Mouse (Mus musculus) right cerebral cortex, adult 18-20 months (tissue): ENCODE results near the gene Usp6nl.

Source experiments
- DNase-seq: peaks from one replicate; pipeline ENCODE4 v3.0.0; 2022; ENCODE audit warnings: mixed read lengths

Gene Usp6nl

DNA sequence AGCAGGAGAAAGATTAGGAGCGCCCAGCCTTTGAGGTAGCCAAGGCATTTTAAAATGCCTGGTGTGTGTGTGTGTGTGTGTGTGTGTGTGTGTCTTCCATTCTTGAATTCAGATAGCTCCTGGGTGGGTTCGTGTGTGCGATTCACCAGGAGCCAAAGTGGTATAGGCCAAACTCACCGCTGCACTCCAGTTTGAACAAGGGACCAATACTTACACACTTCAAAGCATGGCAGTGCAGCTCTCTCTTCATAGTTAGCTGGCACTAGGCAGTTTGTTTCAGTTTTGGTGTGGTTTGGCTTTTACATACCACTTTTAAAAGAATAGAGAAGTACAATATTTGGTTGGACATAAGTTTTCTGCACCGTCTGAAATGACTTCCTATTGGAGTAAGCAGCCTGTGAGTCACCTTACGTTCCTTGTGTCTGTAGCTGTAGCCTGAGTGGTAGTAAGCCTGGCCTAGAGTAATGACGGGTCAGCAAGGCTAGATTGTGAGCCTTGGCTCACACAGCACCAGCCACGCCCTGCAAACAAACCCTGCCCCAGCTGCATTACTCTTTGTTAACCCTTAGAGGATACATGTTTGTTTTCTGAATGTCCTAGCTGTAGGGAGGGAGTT is 56.2 kb downstream of the Usp6nl start:
- no peak for DNase-seq

DNA sequence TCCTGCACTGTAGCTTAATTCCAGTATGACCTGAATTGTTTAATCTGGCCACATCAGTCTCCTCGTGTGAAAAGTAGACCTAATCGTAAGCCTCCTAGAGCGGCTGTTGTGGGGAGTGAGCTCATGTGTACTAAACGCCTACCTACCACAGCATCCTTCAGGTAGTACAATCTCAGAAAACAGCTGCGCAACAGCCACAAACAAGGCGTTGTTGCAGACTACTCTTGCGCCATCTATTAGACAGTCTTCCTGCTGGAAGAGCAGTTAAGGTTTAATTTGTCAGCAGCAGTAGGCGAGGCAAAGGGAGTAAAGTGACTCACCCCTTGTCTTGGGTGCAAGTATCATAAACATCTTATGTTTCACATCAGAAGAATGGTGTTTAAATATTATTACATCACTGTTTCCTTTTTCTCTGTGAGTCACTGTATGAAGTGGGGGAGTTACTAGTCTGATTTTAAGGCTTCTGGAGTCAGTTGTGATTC is 57.3 kb downstream of the Usp6nl start:
- DNase-seq, result no peak

DNA sequence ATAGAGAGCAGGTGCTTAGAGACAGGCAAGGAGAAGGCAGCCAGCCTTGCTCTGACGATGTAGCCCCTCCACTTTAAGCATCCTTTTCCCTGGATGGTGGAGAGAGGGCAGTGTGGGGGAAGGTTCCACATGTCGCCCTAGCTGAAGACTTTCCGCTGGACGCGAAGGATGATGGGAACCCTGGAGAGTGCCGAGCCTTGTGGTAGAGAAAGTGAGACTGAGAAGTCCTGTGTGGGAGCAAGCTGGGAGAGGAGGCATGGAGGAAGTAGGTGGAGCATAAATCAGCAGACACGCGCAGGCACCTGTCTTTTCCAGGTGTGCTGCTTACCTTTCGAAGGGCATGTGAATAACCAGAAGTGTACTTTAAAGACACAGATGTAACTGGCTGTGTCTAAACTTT is 57.9 kb downstream of the Usp6nl start:
- no peak for DNase-seq

DNA sequence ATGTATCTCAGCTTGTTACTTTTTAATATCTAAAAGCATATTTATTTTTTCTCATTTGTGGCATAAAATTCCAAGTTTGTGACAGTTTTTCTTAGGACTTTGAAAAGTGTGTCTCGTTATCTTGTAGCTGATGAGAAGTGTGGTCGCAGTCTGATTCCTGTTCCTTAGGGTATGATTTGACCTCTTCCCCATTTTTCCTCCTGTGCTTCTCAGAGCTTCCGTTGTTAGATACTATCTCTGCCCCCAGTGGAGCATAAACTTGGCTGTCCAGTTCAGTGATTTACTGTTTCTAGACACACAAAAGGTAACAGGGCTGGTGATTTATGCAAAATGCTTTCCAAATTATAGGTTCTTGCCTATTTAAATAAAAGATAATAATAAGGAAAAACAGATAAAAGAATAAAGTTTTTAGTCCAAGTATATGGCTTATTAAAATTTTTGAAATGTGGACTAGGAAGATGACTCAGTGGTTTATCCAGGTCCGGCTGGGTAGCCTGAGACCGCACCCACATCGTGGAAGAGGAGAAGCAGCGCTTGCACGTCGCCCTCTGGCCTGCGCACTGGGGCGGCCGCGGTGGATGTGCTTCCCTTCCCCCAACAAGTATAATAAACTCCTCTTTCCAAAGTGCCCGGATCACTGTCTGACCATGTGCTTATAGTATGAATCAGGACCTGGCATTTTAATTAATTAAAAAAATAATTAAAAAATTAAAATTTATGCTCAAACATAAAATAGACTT is 62.1 kb downstream of the Usp6nl start:
- DNase-seq, result no peak

DNA sequence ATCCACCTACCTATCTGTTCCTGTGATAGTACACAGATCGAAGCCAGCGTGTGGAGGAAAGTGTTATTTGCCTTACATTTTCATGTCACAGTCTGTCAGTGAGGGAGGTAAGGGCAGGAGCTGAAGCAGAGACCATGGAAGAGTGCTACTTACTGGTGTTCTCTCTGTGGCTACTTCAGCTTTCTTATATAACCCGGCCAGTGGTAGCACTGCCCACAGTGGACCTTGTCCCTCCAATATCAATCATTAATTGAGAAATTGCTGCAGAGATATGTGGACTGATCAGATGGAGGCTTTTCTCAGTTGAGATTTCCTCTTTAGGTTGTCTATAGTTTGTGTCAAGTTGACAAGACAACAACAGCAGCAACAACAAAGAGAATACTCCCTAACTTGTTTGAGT is 66.7 kb downstream of the Usp6nl start:
- DNase-seq, result no peak

DNA sequence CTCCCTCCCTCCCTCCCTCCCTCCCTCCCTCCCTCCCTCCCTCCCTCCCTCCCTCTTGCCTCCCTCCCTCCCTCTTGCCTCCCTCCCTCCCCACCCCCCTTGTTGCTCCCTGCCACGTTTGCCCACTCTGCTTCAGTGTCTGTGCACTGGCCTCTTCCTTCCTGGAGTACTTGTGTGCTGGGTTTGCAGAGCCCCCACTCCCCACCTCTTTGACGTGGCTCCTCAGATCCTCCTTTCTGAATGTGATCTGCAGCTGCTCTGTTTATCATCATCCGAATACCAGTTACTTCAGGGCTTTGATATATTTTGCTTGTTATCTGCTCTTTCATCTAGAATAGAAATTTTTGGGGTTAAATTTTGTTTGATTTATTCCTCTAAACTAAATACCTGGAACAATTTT is 68.8 kb downstream of the Usp6nl start:
- DNase-seq, result no peak

DNA sequence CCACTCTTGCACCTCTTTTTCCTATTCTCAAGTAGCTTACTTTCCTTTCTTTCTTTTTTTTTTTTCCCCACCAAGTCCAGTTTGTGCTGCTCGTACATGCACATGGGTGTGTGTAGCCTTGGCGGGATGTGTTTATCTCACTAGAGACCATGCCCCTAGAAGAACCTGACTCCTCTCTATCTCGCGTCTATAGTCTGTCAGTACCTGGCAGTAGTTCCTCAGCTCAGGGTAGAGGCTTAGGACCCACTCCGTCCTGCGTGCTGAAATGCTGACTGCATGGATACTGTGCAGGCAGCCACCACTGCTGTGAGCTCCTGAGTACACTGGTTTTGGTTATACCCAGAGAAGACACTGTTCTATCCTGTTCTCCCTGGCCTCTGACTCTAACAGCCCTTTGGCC is 69.5 kb downstream of the Usp6nl start:
- DNase-seq, result no peak

DNA sequence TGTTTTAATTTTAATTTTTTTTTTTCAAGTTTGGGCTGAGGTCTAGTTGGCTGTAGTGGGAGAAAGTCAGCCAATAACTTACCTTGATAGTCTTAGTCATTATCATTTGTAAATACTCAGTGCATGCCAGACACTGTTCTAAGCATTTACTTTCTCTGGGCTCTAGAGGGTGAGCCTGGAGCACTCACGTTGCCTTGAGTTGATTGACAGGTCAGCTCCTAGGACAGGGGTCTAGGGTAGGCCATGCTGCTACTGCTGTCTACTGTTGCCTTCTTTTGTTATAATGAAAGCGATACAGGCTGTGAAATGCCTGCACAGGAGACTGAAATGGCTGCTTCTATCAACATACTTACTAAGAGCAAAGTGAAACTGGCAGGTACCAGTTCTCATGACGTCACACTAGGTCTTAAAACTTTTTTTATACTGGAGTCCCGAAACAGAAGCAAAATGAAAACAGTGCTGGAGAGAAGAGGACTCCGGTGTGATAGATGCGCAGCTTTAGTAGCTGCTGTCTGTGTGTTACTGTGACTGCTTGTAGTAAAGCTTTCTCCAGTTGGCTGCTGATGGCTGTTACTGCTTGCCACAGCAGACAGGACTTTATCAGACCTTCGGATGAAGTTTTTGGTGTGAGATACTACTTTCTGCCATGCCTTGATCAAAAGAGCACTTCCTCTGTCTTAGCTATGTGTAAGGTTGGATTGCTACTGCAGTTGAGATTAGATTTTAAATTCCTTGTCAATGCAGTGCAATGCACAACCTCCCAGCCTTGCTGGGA is 73.6 kb downstream of the Usp6nl start:
- DNase-seq, result no peak

DNA sequence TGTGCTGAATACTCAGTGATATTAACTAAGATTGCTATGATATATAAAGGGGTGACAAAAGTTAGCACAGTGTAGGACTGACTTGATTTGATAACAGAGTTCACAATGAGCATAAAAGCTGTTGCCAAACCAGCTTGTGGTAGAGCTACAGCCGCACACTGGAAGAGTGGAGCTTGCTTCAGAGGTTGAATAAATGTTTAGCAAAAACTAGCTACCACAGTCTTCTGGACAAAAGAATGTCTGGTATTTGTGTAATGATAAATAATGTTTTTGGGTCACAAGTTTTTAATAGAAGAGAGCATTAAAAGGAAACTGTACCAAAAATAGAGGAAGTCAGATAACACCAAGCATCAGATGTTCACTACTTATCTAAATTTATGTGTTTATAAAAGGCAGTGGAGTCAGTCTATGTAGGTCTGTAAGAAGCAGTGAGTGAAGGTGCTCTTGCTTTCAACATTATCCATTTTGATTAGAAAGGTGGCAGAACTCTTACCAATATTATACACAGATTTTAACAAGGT is 74.2 kb downstream of the Usp6nl start:
- no peak for DNase-seq

DNA sequence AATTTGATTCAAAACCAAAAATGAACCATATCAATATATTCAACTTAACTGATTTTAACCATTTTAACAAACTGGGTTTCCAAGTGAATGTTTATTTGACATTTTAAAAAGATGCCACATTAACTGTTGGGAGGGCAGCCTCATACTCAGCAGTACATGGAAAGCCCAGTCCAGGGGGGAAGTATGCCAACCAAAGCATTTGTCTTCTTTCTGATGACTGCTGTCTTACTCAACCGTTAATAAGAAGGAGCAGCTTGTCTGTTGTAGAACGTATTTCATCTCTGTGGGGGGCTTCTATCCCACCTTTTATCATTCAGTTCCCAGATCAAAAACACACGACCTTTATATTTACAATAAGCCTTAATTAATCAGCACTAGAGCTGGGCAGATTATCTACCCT is 74.7 kb downstream of the Usp6nl start:
- DNase-seq, result no peak

DNA sequence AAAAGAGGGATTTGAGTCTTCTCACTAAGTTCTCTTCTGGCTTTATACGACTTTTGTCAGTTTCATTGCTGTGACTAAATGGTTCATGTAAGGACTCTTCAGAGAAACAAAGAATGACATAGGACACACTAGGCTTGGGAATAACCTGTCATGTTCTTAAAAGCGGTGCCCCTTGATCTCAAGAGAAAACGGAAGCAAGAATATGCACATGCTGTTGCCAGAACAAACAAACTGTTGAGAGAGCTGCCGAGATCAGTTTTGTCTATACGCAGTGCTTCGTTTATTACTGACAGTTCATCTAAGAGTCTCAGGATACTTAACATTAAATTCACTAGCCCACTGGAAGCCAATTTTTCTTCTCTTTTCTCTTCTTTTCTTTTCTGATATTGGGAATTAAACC is 76.4 kb downstream of the Usp6nl start:
- DNase-seq, result no peak

DNA sequence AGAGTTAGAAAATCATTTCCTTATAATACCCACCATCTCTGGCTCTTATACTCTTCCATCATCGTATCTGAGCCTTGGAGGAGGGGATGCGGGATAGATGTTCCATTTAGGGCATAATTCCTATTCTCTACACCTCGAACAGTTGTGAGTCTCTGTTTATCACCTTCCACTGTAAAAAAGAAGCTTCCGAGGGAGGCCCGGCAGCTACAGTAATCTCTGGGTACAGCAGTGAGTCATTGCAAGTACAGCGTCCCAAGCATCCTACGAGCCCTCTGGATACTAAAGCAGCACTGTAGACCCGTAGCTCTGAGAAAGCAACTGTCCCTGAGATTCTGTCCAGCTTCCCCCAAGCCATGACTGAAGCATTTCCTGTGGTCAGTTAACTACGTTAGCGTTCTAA is 78.6 kb downstream of the Usp6nl start:
- no peak for DNase-seq

DNA sequence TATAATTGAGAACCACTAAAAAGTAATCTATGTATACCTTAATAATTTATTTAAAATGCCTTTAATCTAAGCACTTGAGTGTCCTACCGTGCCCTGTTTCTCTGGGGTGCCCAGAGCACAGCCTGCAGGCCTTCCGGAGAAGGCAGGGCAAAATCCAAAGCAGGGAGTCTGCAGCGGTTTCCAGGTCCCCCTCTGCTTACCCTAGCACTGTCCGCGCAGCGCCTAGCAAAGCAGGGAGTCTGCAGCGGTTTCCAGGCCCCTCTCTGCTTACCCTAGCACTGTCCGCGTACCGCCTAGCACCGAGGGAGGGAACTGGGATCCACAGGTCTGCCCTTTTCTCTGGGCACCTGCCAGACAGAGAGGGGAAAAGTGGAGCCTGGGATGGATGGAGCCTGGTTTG is 80.9 kb downstream of the Usp6nl start:
- DNase-seq, result no peak

DNA sequence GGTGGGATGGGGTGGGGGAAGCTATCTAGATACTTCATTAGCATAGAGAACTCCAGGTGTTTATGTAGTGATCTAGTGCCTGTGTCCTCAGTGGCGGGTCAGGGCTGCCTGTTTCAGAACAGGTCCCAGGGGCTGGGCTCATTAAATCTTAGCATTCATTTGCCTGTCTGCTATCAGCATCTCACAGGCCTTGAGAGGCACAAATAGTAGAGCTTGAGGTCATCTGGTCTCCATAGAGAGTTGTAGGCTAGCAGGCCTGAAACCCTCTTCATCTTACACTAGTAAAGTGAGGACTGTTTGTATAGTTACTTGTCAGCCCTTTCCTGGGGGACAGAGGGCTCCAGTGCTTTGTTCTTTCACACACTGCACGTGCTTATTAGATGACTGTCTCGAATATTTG is 81.5 kb downstream of the Usp6nl start:
- no peak for DNase-seq

DNA sequence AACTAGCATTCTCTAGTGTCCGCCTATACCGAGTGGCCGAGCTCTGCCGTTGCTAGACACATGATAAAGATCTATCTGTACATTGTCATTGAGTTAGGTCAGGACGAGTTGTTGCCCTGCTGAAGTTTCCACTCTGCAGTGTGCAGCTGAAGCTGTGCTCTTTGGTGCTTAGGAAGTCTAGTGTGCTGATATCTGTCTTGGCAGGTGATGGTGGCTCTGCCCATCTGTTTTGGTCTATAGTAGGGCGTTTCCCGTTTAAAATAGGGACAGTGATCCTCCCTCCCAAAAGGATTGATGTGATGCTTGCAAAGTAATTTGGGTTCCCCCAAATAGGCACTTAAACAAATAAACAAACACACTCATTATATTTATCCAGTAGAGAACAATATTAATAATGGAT is 82.2 kb downstream of the Usp6nl start:
- no peak for DNase-seq

DNA sequence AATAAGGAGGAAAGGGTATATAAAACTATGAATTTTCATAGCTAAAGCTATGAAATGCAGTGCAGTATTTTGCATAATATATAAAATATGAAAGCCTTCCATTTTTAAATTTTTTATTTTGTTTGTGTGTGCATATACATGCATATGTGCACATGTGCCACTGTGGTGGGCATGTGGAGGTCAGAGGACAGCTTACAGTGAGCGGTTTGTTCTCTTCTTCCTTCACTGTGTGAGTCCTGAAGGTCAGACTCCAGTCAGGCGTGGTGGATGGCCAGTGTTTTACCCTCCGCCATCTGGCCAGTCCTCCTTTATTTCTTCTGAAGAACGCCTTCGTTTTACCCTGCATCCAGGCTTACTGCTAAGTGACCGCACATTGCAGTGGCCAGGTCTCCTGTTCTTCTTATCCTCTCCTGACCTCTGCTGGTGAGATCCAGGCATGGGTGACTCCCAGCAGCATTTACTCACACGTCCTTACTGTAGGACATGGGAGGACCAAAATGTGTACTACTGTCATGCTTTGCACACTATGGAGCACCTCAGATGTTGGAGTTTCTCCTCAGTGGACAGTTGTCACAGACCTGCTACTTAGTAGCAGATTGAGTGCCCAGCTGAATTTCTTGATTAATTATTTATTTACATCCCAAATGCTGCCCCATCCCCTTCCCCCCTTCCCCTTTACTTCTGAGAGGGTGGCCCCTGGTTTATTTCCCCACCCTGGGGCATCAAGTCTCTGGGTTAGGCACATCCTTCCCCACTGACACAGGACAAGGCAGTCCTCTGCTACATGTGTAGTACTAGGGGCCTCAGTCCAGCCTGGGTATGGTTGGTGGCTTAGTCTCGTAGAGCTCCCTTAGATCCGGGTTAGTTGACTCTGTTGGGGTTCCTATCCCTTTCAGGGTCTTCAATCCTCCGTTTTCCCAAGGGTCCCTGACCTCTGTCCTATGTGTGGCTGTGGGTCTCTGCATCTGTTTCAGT is 82.9 kb downstream of the Usp6nl start:
- DNase-seq, result peak; percentile 81

DNA sequence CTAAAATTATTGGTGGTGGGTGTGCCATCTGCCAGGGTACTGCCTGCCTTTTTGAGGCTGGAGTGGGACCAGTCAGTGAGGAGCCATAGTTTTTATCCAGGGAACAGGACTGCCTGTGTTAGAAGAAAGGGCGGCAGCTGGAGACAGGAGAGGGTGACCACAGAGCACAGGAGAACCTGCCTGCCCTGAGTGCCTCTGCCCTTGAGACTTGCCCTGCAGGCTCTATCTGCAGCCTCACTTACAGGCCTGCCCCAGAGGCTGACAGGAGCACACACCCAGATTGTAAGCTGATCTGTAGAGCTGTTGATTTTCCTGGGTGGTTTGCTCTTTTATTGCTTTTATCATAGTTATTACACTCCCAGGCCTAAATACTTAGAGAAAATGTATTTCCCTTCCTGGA is 85.2 kb downstream of the Usp6nl start:
- no peak for DNase-seq

DNA sequence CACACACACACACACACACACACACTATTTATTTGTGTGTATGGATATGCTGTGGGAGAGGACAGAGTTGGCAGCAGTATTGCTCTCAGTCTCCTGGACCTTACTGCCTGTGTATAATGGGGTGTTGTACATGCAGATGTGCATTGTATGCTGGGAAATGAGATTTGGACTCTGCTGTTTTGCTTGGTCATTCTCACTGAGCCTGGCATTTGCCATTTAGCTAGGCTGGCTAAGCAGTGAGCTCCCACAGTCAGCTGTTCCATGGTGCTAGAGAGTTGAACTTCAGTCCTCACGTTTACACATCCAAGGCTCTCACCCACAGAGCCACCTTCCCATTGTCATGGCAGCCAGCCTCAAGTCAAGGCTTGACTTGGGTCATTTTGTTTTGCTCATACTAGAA is 90.2 kb downstream of the Usp6nl start:
- DNase-seq, result no peak

DNA sequence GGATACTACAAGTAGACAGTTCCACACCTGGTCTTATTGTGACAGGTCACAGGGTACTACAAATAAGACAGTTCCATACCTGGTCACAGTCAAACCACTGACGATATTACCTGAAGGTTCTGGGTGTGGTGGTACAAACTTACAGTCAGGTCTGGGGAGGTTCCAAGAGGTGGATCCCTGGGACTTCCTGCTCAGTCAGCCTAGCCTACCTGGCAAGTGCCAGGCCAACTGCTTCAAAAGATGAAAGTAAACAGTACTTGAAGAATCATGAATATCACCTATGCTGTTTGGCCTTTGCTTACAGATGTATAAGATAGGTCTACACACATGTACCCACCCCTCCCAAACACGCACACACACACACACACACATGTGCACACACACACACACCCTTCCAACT is 91.3 kb downstream of the Usp6nl start:
- no peak for DNase-seq

DNA sequence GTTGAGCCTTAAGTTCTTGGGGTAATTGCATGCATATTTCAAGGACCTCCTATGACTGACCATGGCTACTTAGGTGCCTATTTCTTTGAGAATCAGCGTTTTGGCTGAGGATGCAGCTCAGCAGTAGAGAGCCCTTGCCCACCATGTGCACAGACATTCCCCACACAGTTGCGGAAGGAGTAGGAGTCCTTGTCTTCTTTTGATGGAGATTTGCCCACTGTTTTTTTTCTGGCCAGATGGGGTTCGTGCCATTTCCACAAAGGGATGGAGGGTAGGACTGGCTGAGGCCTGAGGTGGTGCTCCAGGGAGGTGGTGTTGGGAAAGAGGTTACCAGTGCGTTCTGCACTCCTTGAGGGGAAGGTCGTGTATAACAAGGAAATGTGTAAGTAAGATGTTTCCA is 91.9 kb downstream of the Usp6nl start:
- DNase-seq, result no peak

DNA sequence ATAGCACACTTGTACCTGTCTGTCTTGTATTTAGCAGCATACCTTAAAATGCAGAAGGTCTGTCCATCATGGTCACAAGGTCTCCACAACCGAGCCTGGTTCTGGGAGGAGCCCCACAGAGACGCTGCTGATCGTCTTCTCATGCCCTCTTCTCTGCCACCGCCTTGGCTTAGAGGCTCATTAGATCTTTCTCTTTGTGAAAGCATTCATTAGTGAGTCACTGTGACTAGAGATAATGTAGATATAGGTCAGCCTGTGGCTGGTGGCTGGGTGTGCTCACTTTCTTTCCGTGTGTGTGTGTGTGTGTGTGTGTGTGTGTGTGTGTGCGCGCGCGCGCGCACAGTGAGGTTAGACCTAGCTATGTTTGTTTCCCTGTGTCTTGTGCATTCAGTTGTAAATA is 94.7 kb downstream of the Usp6nl start:
- DNase-seq, result no peak
